Mouse (Mus musculus): ENCODE measurements at regions not wholly inside any gene's neighbourhood (a gene's known extent, or its start where the extent isn't known, plus 50 kb on each side); places are given as distances from the start of the nearest gene placed in this dataset.

GRCm38 (mm10) chr4:3049972-3050846 is 116.9 kb upstream of the Vmn1r2 start:
- H3K27me3 ChIP-seq (ENCODE audit: control insufficient read depth, insufficient read depth, low read length) = no peaks in the 10 kb centered on the region
- H3K9ac ChIP-seq (replicated peaks; ENCODE audit: low read depth, low read length) = no peak overlapping the region
- no peak overlapping the region for H3K27ac ChIP-seq (ENCODE audit: low read depth, low read length)
- ATAC-seq (ENCODE audit: low read depth) = peak; percentile 41; the same call in 1 of the 2 replicates
- H3K9me3 ChIP-seq (ENCODE audit: control insufficient read depth, low read length) = peaks cover 54% of the 10 kb centered on the region
- 59% methylated on average over 2 of the region's 2 CpGs for WGBS
- no peak overlapping the region for H3K4me3 ChIP-seq (ENCODE audit: low read depth, low read length)
- H3K4me2 ChIP-seq (ENCODE audit: low read depth, low read length) = no peak overlapping the region
- no peaks in the 10 kb centered on the region for H3K36me3 ChIP-seq (ENCODE audit: control insufficient read depth, insufficient read depth, low read length)
- H3K4me1 ChIP-seq (ENCODE audit: control insufficient read depth, insufficient read depth, low read length) = no peaks in the 10 kb centered on the region

GRCm38 (mm10) chr4:3050847-3051135 is 116.3 kb upstream of the Vmn1r2 start:
- Histone ChIP-seq H3K4me2 (ENCODE audit: low read depth, low read length) (no peak overlapping the region), H3K4me1 (ENCODE audit: control insufficient read depth, insufficient read depth, low read length) (no peaks in the 10 kb centered on the region), H3K9me3 (ENCODE audit: control insufficient read depth, low read length) (peaks cover 59% of the 10 kb centered on the region), H3K9ac (replicated peaks; ENCODE audit: low read depth, low read length) (no peak overlapping the region), H3K27ac (ENCODE audit: low read depth, low read length) (no peak overlapping the region), H3K4me3 (ENCODE audit: low read depth, low read length) (no peak overlapping the region), H3K36me3 (ENCODE audit: control insufficient read depth, insufficient read depth, low read length) (no peaks in the 10 kb centered on the region), H3K27me3 (ENCODE audit: control insufficient read depth, insufficient read depth, low read length) (no peaks in the 10 kb centered on the region)
- ATAC-seq (ENCODE audit: low read depth) = no peak
- WGBS = 82% methylated on average over 3 of the region's 3 CpGs

GRCm38 (mm10) chr4:3051212-3051611 is 115.9 kb upstream of the Vmn1r2 start:
- 77% methylated on average over 5 of the region's 5 CpGs for WGBS
- no peaks in the 10 kb centered on the region for H3K36me3 ChIP-seq (ENCODE audit: control insufficient read depth, insufficient read depth, low read length)
- H3K27ac ChIP-seq (ENCODE audit: low read depth, low read length) = no peak overlapping the region
- H3K9me3 ChIP-seq (ENCODE audit: control insufficient read depth, low read length) = peaks cover 63% of the 10 kb centered on the region
- 0 out of 2 replicates have a peak, but pooled peaks have one; percentile 15 for ATAC-seq (ENCODE audit: low read depth)
- no peak overlapping the region for H3K4me2 ChIP-seq (ENCODE audit: low read depth, low read length)
- no peak overlapping the region for H3K4me3 ChIP-seq (ENCODE audit: low read depth, low read length)
- H3K4me1 ChIP-seq (ENCODE audit: control insufficient read depth, insufficient read depth, low read length) = no peaks in the 10 kb centered on the region
- no peaks in the 10 kb centered on the region for H3K27me3 ChIP-seq (ENCODE audit: control insufficient read depth, insufficient read depth, low read length)
- H3K9ac ChIP-seq (replicated peaks; ENCODE audit: low read depth, low read length) = no peak overlapping the region

- H3K4me3 ChIP-seq (ENCODE audit: low read depth, low read length) = no peak overlapping the region
- no peak overlapping the region for H3K4me2 ChIP-seq (ENCODE audit: low read depth, low read length)
- H3K9me3 ChIP-seq (ENCODE audit: control insufficient read depth, low read length) = peaks cover 65% of the 10 kb centered on the region
- H3K9ac ChIP-seq (replicated peaks; ENCODE audit: low read depth, low read length) = no peak overlapping the region
- ATAC-seq (ENCODE audit: low read depth) = peak; percentile 5; the same call in 1 of the 2 replicates
- no peak overlapping the region for H3K27ac ChIP-seq (ENCODE audit: low read depth, low read length)
- WGBS = 83% methylated on average over 4 of the region's 4 CpGs
- H3K36me3 ChIP-seq (ENCODE audit: control insufficient read depth, insufficient read depth, low read length) = no peaks in the 10 kb centered on the region
- no peaks in the 10 kb centered on the region for H3K27me3 ChIP-seq (ENCODE audit: control insufficient read depth, insufficient read depth, low read length)
- no peaks in the 10 kb centered on the region for H3K4me1 ChIP-seq (ENCODE audit: control insufficient read depth, insufficient read depth, low read length)
These were observed 114.6 kb upstream of the Vmn1r2 start for GRCm38 (mm10) chr4:3052314-3053059.

- Histone ChIP-seq H3K36me3 (ENCODE audit: control insufficient read depth, insufficient read depth, low read length) (no peaks in the 10 kb centered on the region), H3K9ac (replicated peaks; ENCODE audit: low read depth, low read length) (no peak overlapping the region), H3K4me1 (ENCODE audit: control insufficient read depth, insufficient read depth, low read length) (no peaks in the 10 kb centered on the region), H3K4me3 (ENCODE audit: low read depth, low read length) (no peak overlapping the region), H3K4me2 (ENCODE audit: low read depth, low read length) (no peak overlapping the region), H3K27me3 (ENCODE audit: control insufficient read depth, insufficient read depth, low read length) (no peaks in the 10 kb centered on the region), H3K9me3 (ENCODE audit: control insufficient read depth, low read length) (peaks cover 65% of the 10 kb centered on the region), H3K27ac (ENCODE audit: low read depth, low read length) (no peak overlapping the region)
- peak; percentile 5; the same call in 1 of the 2 replicates for ATAC-seq (ENCODE audit: low read depth)
- 68% methylated on average over 4 of the region's 4 CpGs for WGBS
These were observed 114.1 kb upstream of the Vmn1r2 start for GRCm38 (mm10) chr4:3053060-3053406.

GRCm38 (mm10) chr4:3053496-3054216 is 113.5 kb upstream of the Vmn1r2 start:
- Histone ChIP-seq H3K4me2 (ENCODE audit: low read depth, low read length) (no peak overlapping the region), H3K9me3 (ENCODE audit: control insufficient read depth, low read length) (peaks cover 69% of the 10 kb centered on the region), H3K4me3 (ENCODE audit: low read depth, low read length) (no peak overlapping the region), H3K36me3 (ENCODE audit: control insufficient read depth, insufficient read depth, low read length) (no peaks in the 10 kb centered on the region), H3K9ac (replicated peaks; ENCODE audit: low read depth, low read length) (no peak overlapping the region), H3K27ac (ENCODE audit: low read depth, low read length) (no peak overlapping the region), H3K27me3 (ENCODE audit: control insufficient read depth, insufficient read depth, low read length) (no peaks in the 10 kb centered on the region), H3K4me1 (ENCODE audit: control insufficient read depth, insufficient read depth, low read length) (no peaks in the 10 kb centered on the region)
- ATAC-seq (ENCODE audit: low read depth) = no peak
- WGBS = 95% methylated on average over 2 of the region's 2 CpGs

- Histone ChIP-seq H3K27me3 (ENCODE audit: control insufficient read depth, insufficient read depth, low read length) (no peaks in the 10 kb centered on the region), H3K4me2 (ENCODE audit: low read depth, low read length) (no peak overlapping the region), H3K9ac (replicated peaks; ENCODE audit: low read depth, low read length) (no peak overlapping the region), H3K27ac (ENCODE audit: low read depth, low read length) (no peak overlapping the region), H3K4me3 (ENCODE audit: low read depth, low read length) (no peak overlapping the region), H3K4me1 (ENCODE audit: control insufficient read depth, insufficient read depth, low read length) (no peaks in the 10 kb centered on the region), H3K9me3 (ENCODE audit: control insufficient read depth, low read length) (peaks cover 78% of the 10 kb centered on the region), H3K36me3 (ENCODE audit: control insufficient read depth, insufficient read depth, low read length) (no peaks in the 10 kb centered on the region)
- ATAC-seq (ENCODE audit: low read depth) = no peak
These were observed 112.2 kb upstream of the Vmn1r2 start for GRCm38 (mm10) chr4:3054886-3055285.

DNA sequence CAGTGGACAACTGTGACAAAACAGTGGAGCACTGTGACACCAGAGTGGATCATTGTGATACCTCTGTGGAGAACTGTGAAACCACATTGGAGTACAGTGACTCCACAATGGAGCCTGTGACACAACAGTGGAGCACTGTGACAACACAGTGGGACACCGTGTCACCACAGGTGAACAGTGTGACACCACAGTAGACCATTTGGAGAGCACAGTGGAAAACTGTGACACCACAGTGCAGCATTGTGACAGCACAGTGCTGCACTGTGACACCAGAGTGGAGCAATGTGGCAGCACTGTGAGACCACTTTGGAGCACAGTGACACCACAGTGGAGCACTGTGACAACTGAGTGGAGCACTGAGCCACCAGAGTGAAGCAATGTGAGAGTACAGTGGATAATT is 111.7 kb upstream of the Vmn1r2 start:
- no peaks in the 10 kb centered on the region for H3K4me1 ChIP-seq (ENCODE audit: control insufficient read depth, insufficient read depth, low read length)
- H3K36me3 ChIP-seq (ENCODE audit: control insufficient read depth, insufficient read depth, low read length) = no peaks in the 10 kb centered on the region
- no peak overlapping the region for H3K9ac ChIP-seq (replicated peaks; ENCODE audit: low read depth, low read length)
- H3K4me2 ChIP-seq (ENCODE audit: low read depth, low read length) = no peak overlapping the region
- WGBS = 83% methylated on average over 1 of the region's 1 CpGs
- H3K4me3 ChIP-seq (ENCODE audit: low read depth, low read length) = no peak overlapping the region
- H3K9me3 ChIP-seq (ENCODE audit: control insufficient read depth, low read length) = peaks cover 73% of the 10 kb centered on the region
- H3K27ac ChIP-seq (ENCODE audit: low read depth, low read length) = no peak overlapping the region
- ATAC-seq (ENCODE audit: low read depth) = no peak
- H3K27me3 ChIP-seq (ENCODE audit: control insufficient read depth, insufficient read depth, low read length) = no peaks in the 10 kb centered on the region
